Mouse (Mus musculus) macrophage (primary cell): ENCODE results near the gene Slc32a1. TPM values are rescaled to one million over a fixed set of nuclear protein-coding genes. Genes with fewer than 3 reads are reported as not detected.

Experiments used
- H3K27ac ChIP-seq: fragments of 350-480 bp; formaldehyde crosslinking; 2 replicates; pipeline ENCODE4 v1.9.0; 2021
- H3K36me3 ChIP-seq: fragments of 350-480 bp; formaldehyde crosslinking; 2 replicates; pipeline ENCODE4 v1.9.0; 2021; ENCODE audit errors: inconsistent target
- H3K4me3 ChIP-seq: fragments of 350-480 bp; formaldehyde crosslinking; 2 replicates; pipeline ENCODE4 v1.9.0; 2021; ENCODE audit errors: inconsistent target
- H3K79me2 ChIP-seq: fragments of 350-480 bp; formaldehyde crosslinking; 2 replicates; pipeline ENCODE4 v1.9.0; 2021; ENCODE audit errors: inconsistent target
- WGBS: methylation state at CpG from one replicate; pipeline ENCODE4 v1.1.7; 2026; ENCODE audit warnings: inconsistent platforms; ENCODE audit not compliant: missing documents; 5-methylcytosine and 5-hydroxymethylcytosine counted together
- polyA plus RNA-seq: library from polyadenylated mRNA; stranded (reverse); fragments of 250-400 nt; gene quantifications from 3 replicates; pipeline ENCODE4 v1.2.4, GENCODE M21; 2018; ENCODE audit warnings: inconsistent platforms
- total RNA-seq, 78 experiments: library from RNA; depleted of rRNA; stranded (reverse); fragments of 250-400 nt; gene quantifications; 1 replicate in 9 of 78; 2 replicates in 24 of 78; 3 replicates in 43 of 78; 4 replicates in 2 of 78; pipeline ENCODE4 v1.2.4; 2018; ENCODE audit warnings: inconsistent platforms in 56 of 78

Slc32a1 gene
- not detected for total RNA-seq (2018; cell fraction: chromatin; rRNA removed)
- 1 to 10 TPM in 10 of 26 experiments, under 1 TPM in 12, not detected in 4; 0.04 to 1.9 (median 0.78) TPM for total RNA-seq (2018; cell fraction: cytosol; rRNA removed)
- 1 to 10 TPM in 1 of 26 experiments, under 1 TPM in 12, not detected in 13; 0.17 to 1.0 (median 0.52) TPM for total RNA-seq (2018; cell fraction: nucleus; rRNA removed)
- polyA plus RNA-seq: 0.16 to 1.1 TPM (median 0.67 TPM) in 3 replicates

DNA sequence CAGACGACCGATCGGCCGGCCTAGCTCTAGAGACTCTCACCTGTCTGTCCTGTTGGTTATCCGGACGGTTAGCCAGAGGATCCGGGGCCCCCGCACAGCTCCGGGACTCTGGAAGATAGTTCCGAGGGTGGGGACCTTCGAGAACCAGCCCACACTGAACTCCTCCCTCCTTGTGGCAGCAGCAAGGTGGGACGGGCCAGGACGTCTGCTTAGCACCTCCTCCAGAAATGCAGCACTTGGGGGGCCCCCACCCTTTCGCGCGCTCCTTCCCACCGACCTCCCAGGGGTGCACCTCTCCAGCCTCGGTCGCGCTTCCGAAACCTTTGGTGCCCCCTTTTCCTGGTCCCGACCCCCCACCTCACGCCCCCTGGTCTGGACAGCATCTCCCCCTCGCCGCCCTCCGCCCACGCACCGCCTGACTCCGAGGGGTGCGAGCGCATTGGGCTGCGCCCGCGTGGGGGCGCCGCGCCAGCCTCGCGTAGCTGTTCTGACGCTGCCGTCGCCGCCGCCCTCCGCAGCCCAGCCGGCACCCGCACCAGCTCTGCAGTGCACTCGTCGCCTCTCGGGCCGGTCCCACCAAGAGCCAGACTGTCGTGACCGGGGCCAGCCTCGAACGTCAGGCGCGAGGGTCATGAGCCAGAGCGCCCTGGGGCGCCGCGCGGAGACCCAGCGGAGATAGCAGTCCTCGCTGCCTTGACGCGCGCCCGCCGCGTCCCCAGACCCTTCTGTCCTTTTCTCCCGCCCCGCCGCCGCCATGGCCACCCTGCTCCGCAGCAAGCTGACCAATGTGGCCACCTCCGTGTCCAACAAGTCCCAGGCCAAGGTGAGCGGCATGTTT lies at the start of gene Slc32a1:
TSS of gene Slc32a1 (plus strand) at position 280 of the 838 bp plus-strand sequence.
- no peaks in the 10 kb centered on the region for H3K79me2 ChIP-seq
- no peak within 1 kb of the TSS for H3K4me3 ChIP-seq
- WGBS: 3% methylated on average over 77 of the region's 77 CpGs
- no peaks in the 10 kb centered on the region for H3K36me3 ChIP-seq
- no peak within 1 kb of the TSS for H3K27ac ChIP-seq

DNA sequence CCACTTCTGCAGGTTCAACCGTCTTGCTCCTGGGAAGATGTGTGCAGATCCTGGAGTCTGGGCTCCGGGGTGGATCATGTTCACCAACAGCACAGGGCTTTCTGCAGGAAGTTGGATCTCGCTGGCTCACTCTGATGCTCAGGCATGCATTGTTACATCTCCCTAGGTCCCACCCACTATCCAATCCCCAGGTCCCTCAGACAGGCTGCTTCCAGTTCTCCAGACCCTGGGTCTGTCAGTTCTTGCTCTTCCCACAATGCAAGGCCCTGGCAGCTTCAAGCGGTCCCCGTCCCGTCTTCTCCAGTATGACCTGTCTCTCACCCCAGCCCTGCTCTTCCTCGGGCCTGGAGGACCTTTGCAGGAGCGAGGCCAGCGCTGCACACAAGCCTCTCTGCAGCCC lies 49.8 kb upstream of the Slc32a1 start:
- no peaks in the 10 kb centered on the region for H3K36me3 ChIP-seq
- WGBS: 34% methylated on average over 9 of the region's 9 CpGs
- H3K27ac ChIP-seq: no peak overlapping the region
- no peak overlapping the region for H3K4me3 ChIP-seq
- H3K79me2 ChIP-seq: no peaks in the 10 kb centered on the region

DNA sequence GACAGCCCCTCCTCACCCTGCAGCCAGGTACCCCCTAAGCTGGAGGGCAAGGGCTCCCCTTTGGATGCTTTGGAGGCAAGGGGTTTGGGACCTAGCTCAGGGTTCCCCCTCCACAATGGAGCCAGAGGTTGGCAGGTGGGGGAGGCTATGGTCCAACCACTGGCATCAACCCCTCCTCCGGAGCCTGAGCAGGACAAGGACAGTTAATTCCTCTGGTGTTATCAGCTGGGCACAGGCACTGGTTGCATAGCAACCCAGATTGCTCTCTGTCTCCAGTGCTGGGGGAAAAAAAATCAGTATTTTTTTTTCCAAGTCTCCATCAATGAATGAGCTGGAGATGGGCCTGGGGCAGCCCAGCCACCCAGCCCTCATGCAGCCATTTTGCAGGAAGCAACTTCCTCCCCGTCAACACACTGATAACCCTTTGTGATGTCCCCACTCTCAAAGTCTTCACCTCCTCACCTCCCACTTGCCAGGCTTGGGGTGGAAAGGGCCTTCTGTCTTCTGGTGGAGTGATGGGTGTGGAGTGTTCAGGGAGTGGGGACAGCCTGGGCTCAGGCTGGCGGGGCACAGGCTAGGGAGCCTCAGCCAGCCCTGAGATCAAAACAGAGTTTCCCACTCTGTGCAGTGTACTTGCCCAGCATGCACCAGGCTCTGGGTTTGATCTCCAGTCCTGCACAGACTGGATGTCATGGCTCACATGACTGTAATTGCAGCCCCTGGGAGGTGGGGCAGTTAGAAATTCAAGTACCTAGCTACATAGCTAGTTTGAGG lies 49.0 kb upstream of the Slc32a1 start:
- Histone ChIP-seq H3K36me3 (no peaks in the 10 kb centered on the region), H3K4me3 (no peak overlapping the region), H3K27ac (no peak overlapping the region), H3K79me2 (no peaks in the 10 kb centered on the region)
- WGBS: 41% methylated on average over 3 of the region's 3 CpGs

DNA sequence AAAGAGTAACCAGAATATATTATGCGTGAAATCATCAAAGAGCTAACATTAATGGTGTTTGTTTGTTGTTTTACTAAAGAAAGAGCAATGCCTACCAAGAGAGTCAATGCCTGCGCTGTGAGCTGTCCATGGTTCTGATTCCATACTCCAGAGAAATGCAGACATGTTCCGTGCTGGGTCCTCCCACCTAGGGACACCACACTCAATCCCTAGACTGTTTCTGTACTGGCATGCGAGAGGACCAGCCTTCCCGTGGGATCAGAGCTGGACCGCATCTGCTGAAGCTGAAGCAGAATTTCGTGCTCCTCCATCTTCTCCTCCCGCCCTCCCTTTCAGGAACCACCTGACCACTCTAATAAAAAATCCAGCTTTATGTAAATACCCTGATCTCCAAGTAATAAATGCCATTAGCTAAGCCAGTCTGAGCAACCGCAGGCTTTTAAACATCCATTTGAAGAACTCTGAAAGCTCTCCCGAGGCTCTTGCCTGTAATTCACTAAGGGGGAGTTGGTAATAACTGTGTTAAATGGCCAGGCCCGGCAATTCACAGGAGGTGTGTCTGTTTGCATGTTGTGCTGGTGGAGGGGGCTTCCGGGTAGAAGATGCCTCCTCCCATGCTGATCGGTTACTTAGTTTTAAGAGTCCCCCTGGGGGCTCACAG lies 40.0 kb upstream of the Slc32a1 start:
- Histone ChIP-seq H3K4me3 (no peak overlapping the region), H3K79me2 (no peaks in the 10 kb centered on the region), H3K27ac (no peak overlapping the region), H3K36me3 (no peaks in the 10 kb centered on the region)
- 39% methylated on average over 12 of the region's 13 CpGs for WGBS

DNA sequence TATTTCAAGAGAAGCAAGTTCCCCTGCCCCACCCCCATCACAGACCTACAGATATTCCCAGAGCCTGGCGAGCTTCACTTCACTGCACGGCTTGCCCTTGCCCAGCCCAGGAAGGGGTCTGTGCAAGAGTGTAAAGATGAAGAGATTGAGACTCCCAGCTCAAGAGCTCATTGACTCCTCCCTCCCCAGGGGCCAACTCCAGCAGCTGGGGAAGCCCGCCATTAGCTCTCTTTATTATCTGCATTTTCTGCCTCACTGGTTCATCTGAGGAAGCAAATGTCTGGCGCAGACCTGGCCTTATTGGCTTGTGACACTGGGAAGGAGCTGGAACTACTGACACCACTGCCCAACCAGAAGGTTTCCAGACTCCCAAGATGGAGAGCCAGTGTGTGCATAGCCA lies 30.6 kb upstream of the Slc32a1 start:
- H3K27ac ChIP-seq: no peak overlapping the region
- H3K79me2 ChIP-seq: no peaks in the 10 kb centered on the region
- H3K4me3 ChIP-seq: no peak overlapping the region
- 77% methylated on average over 4 of the region's 4 CpGs for WGBS
- no peaks in the 10 kb centered on the region for H3K36me3 ChIP-seq

DNA sequence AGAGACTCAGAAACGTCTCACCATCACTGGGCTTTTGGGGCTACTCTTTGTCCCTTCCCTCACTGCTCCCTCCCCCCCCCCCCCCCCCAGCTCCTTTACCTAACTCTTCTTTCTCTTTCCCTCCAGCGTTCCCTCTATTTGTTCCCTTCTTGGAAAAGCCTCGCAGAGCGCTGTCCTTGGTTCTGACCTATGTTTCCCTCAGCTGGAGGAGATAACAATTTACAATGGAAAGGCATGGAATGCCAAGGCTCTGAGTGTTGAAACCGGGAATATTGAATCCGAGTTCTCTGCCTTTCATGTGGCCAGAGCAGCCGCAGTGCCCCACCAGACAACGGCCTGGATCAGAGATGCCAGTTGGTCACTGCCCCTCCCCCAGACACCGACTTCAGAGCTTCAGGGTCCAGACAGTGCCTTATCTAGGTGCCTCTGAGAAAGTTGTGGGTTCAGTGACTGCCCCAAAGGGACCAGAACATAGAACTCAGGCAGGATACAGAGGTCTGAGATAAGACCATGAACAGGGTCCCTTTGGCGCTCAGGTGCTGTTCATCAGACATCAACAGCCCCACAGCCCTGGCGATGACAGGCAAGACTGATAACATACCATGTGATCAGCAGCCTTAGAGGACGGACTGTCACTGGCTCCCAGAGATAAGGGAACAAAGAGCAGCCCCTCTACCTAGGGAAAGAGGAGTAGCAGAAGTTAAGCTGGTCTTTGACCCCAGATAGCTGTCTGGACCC lies 25.8 kb upstream of the Slc32a1 start:
- H3K27ac ChIP-seq: no peak overlapping the region
- H3K79me2 ChIP-seq: no peaks in the 10 kb centered on the region
- H3K4me3 ChIP-seq: no peak overlapping the region
- WGBS: 22% methylated on average over 12 of the region's 12 CpGs
- H3K36me3 ChIP-seq: no peaks in the 10 kb centered on the region

DNA sequence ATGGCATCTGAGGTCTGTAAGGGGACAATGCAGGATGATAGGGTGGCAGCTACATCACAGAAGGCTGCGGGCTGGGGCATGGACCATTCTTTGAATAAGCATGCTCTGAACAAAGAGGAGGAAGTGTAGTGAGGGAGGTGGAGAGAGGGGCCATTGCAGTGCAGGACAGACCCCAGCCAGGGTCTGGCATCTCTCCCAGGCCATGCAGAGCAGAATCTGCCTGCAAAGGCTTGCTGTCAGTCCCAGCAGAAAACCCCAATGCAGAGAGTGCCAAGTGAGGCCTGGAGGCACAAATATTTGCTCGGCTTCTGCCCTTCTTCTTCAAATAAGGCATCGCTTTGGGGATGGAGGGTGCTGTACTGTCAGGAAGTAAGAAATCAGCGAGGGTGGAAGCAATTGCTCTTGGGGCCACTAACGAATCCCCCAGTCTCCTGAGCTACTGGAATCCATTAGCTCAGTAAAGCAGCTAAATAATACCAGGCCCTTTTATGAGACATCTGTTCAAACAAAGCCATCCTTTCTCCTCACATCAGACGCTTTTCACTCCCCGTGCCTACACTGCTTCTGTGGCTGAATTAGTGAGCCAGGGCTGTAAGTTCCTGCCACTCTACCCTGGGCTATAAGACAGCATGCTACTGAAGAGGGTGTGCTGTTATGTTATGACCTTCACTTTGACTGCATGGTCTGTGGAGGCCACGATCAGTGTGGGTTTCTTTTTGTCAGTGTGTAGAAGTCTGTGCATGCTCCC lies 21.9 kb upstream of the Slc32a1 start:
- Histone ChIP-seq H3K79me2 (no peaks in the 10 kb centered on the region), H3K36me3 (no peaks in the 10 kb centered on the region), H3K4me3 (no peak overlapping the region), H3K27ac (no peak overlapping the region)
- 64% methylated on average over 8 of the region's 8 CpGs for WGBS

DNA sequence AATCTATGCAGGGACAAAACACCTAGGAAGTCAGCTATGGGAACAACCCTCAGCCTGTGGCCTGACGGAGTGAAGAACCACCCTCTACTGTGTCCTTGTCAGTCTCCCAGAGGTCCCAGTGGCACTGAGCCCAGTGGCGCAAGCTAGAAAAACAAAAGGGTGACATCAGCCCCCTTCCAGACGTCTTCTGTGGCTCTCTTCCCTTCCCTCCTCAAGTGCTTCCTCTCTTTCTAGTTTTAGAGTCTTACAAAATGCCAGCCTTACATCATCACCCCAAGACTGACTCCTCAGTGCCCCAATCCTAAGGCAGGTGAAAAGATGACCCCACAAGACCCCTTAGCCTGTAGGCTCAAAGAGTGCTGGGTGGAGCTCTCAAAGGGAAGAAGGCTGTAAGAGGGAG lies 20.1 kb upstream of the Slc32a1 start:
- Histone ChIP-seq H3K27ac (no peak overlapping the region), H3K4me3 (no peak overlapping the region), H3K79me2 (no peaks in the 10 kb centered on the region), H3K36me3 (no peaks in the 10 kb centered on the region)
- 23% methylated on average over 3 of the region's 3 CpGs for WGBS

DNA sequence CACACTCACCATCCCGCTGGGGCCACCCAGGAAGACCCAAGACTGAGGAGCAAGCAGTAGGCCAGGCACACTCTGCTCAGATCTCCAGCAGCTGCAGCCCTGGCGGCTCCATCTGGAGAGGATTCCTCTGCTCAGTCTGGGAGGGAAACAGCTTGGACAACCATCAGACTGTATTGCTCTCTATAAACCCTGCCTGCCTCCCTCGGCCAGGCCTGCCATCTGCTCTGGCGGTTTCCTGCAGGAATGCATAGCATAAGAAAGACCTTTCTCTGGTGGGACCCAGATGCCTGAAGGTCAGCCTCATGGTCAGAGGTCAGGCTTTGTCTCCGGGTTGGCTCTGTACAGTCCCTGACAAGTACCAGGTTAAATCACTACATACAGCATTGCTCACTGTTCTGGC lies 19.3 kb upstream of the Slc32a1 start:
- no peak overlapping the region for H3K27ac ChIP-seq
- H3K36me3 ChIP-seq: no peaks in the 10 kb centered on the region
- H3K79me2 ChIP-seq: no peaks in the 10 kb centered on the region
- WGBS: 65% methylated on average over 5 of the region's 5 CpGs
- H3K4me3 ChIP-seq: no peak overlapping the region

DNA sequence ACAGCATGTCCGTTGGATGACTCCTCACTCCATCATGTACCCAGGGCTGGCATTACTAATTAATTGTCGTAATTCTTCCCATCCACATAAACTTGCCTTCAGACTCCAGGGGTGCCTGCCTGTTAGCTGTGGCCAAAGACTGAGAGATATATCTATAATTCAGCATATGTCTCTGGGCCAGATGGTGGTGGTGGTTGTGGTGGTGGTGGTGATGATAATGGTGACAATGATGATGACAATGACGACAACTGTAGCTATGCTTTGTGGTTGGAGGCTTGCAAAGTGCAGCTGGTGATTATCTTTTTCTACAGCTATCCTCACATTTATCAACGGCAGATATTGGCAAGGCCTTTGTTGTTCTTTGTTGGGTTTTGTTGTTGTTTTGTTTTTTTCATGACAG lies 17.2 kb upstream of the Slc32a1 start:
- Histone ChIP-seq H3K36me3 (no peaks in the 10 kb centered on the region), H3K4me3 (no peak overlapping the region), H3K79me2 (no peaks in the 10 kb centered on the region), H3K27ac (no peak overlapping the region)
- 86% methylated on average over 4 of the region's 4 CpGs for WGBS

DNA sequence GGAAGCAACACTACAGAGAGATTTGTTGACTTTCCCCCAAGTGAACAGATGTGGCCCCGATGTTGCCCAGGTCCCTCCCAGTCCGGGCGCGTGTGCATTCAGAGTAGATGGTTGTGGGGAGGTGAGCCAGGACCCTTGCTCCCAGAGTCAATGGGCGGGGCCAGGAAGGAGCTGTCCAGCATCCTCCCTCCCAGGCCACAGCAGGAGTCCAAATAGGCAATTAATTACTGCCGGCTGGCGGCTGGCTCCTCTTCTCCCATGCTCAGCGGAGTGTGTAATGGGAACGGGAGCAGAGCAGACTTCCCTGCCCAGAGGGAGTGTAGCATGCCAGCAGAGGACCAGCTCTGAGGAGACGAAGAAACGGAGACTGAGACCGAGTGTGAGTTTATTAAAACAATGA lies 15.5 kb upstream of the Slc32a1 start:
- H3K27ac ChIP-seq: no peak overlapping the region
- 6% methylated on average over 11 of the region's 12 CpGs for WGBS
- no peaks in the 10 kb centered on the region for H3K79me2 ChIP-seq
- no peaks in the 10 kb centered on the region for H3K36me3 ChIP-seq
- H3K4me3 ChIP-seq: no peak overlapping the region

DNA sequence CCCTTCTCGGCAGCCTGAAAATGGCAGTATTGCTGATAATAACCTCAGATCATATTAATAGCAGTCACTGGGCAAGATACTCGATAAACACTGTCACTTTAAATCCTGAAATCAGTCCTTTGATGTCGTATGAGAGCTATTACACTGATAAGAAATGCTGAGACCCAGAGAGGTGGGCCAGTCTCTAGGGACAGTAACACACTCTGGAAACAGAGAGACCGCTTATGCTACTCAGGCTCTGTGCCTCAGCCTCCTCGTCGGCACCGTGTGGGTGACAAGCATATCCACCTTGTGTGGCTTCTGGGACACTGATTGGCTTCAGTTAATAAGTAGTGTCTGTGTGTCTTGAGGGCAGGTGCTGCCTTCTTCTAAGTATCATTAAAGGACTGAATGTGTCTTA lies 15.0 kb upstream of the Slc32a1 start:
- no peaks in the 10 kb centered on the region for H3K36me3 ChIP-seq
- 59% methylated on average over 7 of the region's 7 CpGs for WGBS
- no peaks in the 10 kb centered on the region for H3K79me2 ChIP-seq
- H3K27ac ChIP-seq: no peak overlapping the region
- no peak overlapping the region for H3K4me3 ChIP-seq

DNA sequence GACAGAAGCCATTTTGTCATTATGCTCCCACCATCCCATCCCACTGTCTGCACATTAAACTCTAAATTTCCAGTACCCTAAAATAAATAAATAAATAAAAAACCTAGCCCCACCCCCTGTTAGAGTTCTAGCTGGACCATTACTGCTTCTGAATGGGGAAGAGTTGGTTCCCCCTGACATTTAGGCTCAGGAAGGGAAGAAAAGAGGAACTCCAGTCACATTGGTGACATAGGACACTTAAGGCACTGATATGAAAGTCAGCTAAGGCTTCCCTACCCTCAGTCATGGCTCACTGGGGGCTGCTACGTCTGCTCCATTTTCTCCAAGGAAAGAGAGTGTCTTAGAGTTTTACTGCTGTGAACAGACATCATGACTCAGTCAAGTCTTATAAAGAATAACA lies 13.8 kb upstream of the Slc32a1 start:
- H3K4me3 ChIP-seq: no peak overlapping the region
- no peak overlapping the region for H3K27ac ChIP-seq
- 18% methylated on average over 1 of the region's 1 CpGs for WGBS
- no peaks in the 10 kb centered on the region for H3K79me2 ChIP-seq
- H3K36me3 ChIP-seq: no peaks in the 10 kb centered on the region
